Mouse (Mus musculus) testis, postnatal 14 days (tissue): ENCODE results near the gene Krtap27-1.

ENCODE experiments used
- DNase-seq: peaks from one replicate; pipeline ENCODE4 v3.0.0; 2021; ENCODE audit warnings: low spot score

Gene Krtap27-1

GRCm38 (mm10) chr16:88671571-88671970, at the start of gene Krtap27-1:
Gene Krtap27-1 (minus strand): TSS chr16:88671671.
- DNase-seq = no peak

DNA sequence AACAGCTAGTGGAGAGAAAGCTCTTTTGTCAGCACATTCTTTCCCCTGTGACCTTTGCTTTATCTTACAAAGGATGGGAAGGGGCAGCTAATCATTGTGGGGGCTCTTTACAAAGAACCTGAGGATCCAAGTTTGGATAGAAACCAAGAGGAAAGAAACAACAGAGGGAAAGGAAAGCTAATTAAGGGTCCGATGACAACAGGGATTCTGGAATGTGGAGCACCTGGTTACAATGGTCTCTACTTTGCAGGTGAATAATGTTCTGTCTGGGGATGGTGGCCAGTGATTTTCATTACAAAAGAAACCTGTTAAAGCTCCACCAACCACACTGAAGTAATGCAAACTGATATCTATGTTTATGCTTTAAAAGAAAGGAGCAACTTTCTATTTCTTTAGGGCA, 48.6 kb upstream of the Krtap27-1 start:
- DNase-seq = no peak

GRCm38 (mm10) chr16:88716549-88716948, 45.1 kb upstream of the Krtap27-1 start:
- DNase-seq = no peak

- no peak for DNase-seq
Measured at GRCm38 (mm10) chr16:88711245-88711644, 39.8 kb upstream of the Krtap27-1 start.

- DNase-seq = no peak
Measured at GRCm38 (mm10) chr16:88710757-88711156, 39.3 kb upstream of the Krtap27-1 start.

GRCm38 (mm10) chr16:88707496-88708012, 36.1 kb upstream of the Krtap27-1 start, which contains the start of gene 2310061N02Rik:
Gene 2310061N02Rik (minus strand): TSS chr16:88707962.
- no peak for DNase-seq

DNA sequence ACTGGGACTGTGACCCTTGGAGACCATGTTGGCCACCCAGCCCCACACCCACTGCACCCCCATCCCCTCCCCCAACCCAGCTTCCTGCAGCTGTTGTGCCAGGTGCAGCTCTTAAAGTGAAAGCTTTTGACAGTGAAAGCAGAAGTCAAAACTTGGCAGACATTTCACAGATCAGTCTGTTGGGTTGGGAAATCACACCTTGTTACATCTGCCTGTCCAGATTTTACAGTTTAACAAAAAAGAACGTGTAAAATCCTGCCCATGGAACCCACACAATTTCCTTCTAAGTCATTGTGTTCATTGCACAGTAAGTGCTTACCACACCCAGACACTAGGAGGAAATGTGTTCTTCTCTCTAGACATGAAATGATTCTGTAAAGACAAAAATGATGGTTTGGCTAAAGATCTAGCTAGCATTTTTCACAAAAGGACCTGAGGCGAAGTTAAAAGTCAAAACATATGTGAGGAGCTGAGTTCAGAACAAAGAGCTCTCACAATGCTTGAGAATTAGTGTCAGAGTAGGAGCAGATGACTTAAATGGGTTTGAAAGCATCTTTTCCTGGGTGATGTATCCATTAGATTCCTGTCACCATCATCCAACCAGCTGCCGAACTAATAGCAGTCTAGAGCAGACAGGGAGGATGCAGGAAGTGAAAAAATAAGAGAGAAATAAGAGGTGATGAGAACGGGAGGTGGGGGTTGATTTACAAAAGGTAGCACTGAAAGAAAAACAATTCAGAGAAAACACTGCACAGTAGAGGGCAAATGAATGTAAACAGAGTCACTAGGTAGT, 29.8 kb upstream of the Krtap27-1 start:
- DNase-seq = no peak

DNA sequence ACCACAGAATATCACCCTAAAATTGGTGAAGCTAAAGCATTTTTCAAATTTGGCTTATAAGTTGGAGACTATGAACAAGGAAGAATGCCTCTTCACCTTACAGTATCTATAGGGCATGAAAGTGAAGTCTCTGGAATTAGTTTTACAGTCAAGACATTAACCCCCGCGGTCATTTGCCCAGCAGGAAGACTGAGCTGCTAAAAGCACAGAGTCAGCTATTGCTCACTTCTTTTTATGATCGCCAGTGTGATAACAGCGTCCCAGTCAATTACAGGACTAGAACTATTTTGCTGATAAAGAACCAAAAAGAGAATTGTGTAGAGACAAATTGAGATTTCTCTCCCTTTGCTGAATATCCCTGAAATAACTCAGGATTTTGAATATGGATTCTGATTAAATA, 24.8 kb upstream of the Krtap27-1 start:
- no peak for DNase-seq

- no peak for DNase-seq
Measured at GRCm38 (mm10) chr16:88681282-88681681, 9.8 kb upstream of the Krtap27-1 start.

- no peak for DNase-seq
Measured at GRCm38 (mm10) chr16:88679099-88679498, 7.6 kb upstream of the Krtap27-1 start.

DNA sequence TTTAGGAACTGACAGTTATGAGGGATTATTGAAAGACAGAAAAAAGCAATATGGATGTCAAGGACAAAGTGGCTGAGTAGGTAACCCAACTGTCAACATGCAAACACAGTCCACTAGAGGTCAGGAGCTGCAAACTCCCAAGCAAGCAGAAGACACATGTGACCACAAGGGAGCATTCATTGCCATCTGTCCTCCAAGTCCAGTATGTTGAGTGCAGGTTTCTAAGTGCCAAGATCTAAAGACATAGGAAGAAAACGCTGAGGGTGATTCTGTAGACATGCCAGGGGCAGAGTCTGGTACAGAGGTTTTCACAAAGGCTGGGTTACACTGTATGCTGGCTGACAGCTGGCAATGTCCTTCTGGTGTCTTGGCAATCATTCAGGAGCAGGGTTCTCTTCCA, 14.0 kb downstream of the Krtap27-1 start:
- no peak for DNase-seq

GRCm38 (mm10) chr16:88651952-88652351, 19.5 kb downstream of the Krtap27-1 start:
- no peak for DNase-seq

- no peak for DNase-seq
Measured at GRCm38 (mm10) chr16:88651082-88651481, 20.4 kb downstream of the Krtap27-1 start.

- DNase-seq = no peak
Measured at GRCm38 (mm10) chr16:88647358-88647846, 24.1 kb downstream of the Krtap27-1 start, which contains the start of gene Krtap26-1. Gene Krtap26-1 (minus strand): TSS chr16:88647796.

- DNase-seq = no peak
Measured at GRCm38 (mm10) chr16:88646366-88647111, 24.9 kb downstream of the Krtap27-1 start.

GRCm38 (mm10) chr16:88640053-88640452, 31.4 kb downstream of the Krtap27-1 start:
- no peak for DNase-seq

GRCm38 (mm10) chr16:88635142-88635541, 36.3 kb downstream of the Krtap27-1 start:
- no peak for DNase-seq

DNA sequence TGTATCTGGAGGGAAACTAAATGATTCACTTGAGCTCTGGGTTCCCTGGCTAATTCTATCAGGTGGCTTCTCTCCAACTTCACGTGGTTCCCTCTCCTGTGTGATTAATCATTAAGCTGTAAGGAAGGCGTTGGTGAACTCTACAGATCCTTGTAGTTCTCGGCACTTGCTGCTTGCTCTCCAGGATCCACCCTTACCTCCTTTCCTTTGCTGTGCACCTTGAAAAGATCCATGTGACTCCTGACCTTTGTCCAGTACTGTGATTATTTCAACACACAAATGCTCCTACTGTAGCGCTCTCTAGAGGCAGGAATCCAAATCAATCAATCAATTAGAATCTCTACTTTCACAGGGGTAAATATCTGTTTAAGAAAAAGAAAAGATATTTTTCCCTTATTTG, 40.0 kb downstream of the Krtap27-1 start:
- DNase-seq = no peak

- DNase-seq = no peak
Measured at GRCm38 (mm10) chr16:88627566-88627965, 43.9 kb downstream of the Krtap27-1 start, which contains the start of gene 2310079G19Rik. Gene 2310079G19Rik (minus strand): TSS chr16:88627666.
